9 mouse cellular contexts compared by ENCODE assay signal in genomic region chr2:164036520-164037019, GRCm38 (mm10). TPM values are rescaled to one million over a fixed set of nuclear protein-coding genes. Genes with fewer than 3 reads are reported as not detected.
DNase-seq lines count a peak whose midpoint lies in the region; ATAC-seq and TF ChIP-seq lines count a peak whose summit lies in the region.
"Had no signal": no experiment of that assay in that cellular context is flagged by ENCODE, and none has a peak within 500 bp of the region (broad histone marks: within the 10 kb centered on the region; RNA-seq: fewer than 3 reads in every experiment).

No protein-coding gene starts in this region.

- H3K27ac ChIP-seq in kidney, postnatal 0 days, result no peak overlapping the region

- no peak overlapping the region for H3K4me2 ChIP-seq in kidney, postnatal 0 days (ENCODE audit: low read length)

- no peaks in the 10 kb centered on the region for H3K4me1 ChIP-seq in kidney, postnatal 0 days (replicated peaks; ENCODE audit: insufficient read depth, low read length)

- WGBS in kidney, postnatal 0 days, result 44% methylated on average over 10 of the region's 10 CpGs

- TF ChIP-seq CTCF in kidney, postnatal 0 days (IDR thresholded peaks at IDR 0.05; ENCODE audit: low read depth), result peak; percentile 54

- no peaks in the 10 kb centered on the region for H3K36me3 ChIP-seq in kidney, postnatal 0 days (ENCODE audit: insufficient read depth, low read length)

- peak; percentile 35 for DNase-seq in kidney, postnatal 0 days (ENCODE audit: low spot score)
- DNase-seq in kidney, postnatal 25 days, result no peak
- DNase-seq in c-Kit-positive CD71-negative TER-119-negative erythroid progenitor cells, embryonic 14.5 days (ENCODE audit: low read depth), result peak; percentile 22
- peak; percentile 18 for DNase-seq in induced T-regulatory cell, adult 2 months (ENCODE audit: low read depth)
- DNase-seq in retina, embryonic 14.5 days (ENCODE audit: low spot score), result peak; percentile 32
- DNase-seq in spleen, postnatal 10 days (ENCODE audit: low spot score in 2 of 2), result no peak
- no peak for DNase-seq in layer of hippocampus, postnatal 10 days (ENCODE audit: low spot score in 2 of 2)
- DNase-seq: adrenal gland, postnatal 36 days had no signal

- H3K9me3 ChIP-seq in kidney, postnatal 0 days (replicated peaks; ENCODE audit: low read length), result no peaks in the 10 kb centered on the region

- H3K4me3 ChIP-seq in kidney, postnatal 0 days (replicated peaks; ENCODE audit: low read depth, low read length), result no peak overlapping the region

- H3K9ac ChIP-seq in kidney, postnatal 0 days (ENCODE audit: low read depth, low read length), result no peak overlapping the region

- no peaks in the 10 kb centered on the region for H3K27me3 ChIP-seq in kidney, postnatal 0 days (ENCODE audit: insufficient read depth, low read length)

- peak; percentile 42 for ATAC-seq in kidney, postnatal 0 days (replicated peaks; ENCODE audit: low FRiP score, low read depth)
- no peak for ATAC-seq in activated CD4-positive, CD25-positive, alpha-beta regulatory T cell, adult 4 months

RNA-seq across cellular contexts. Expression of gene Pabpc1l, which starts 11.3 kb away (rescaled TPM):
- 2.7 and 4.0 TPM in 2 replicates for polyA plus RNA-seq in kidney, postnatal 0 days (2015; fragmentation: Nextera tagmentation; extraction: Ambion mirVana)
- polyA plus RNA-seq in activated CD4-positive, CD25-positive, alpha-beta regulatory T cell, adult 4 months (2017; shearing (Covaris generic)), result 1 to 10 TPM; 2.9 to 4.1 TPM
- total RNA-seq in layer of hippocampus, postnatal 10 days (2021), result 1 to 10 TPM; 1.7 TPM

RNA-seq across cellular contexts. Expression of gene Stk4, which starts 33.6 kb away (rescaled TPM):
- polyA plus RNA-seq in kidney, postnatal 0 days (2015; fragmentation: Nextera tagmentation; extraction: Ambion mirVana), result 15.2 and 17.1 TPM in 2 replicates
- 100 to 1,000 TPM; 188 to 203 TPM for polyA plus RNA-seq in activated CD4-positive, CD25-positive, alpha-beta regulatory T cell, adult 4 months (2017; shearing (Covaris generic))
- 10 to 100 TPM; 36.7 to 41.4 TPM for total RNA-seq in layer of hippocampus, postnatal 10 days (2021)

RNA-seq across cellular contexts. Expression of gene Tomm34, which starts 34.4 kb away (rescaled TPM):
- polyA plus RNA-seq in kidney, postnatal 0 days (2015; fragmentation: Nextera tagmentation; extraction: Ambion mirVana), result 42.3 and 49.8 TPM in 2 replicates
- polyA plus RNA-seq in activated CD4-positive, CD25-positive, alpha-beta regulatory T cell, adult 4 months (2017; shearing (Covaris generic)), result 100 to 1,000 TPM; 109 to 114 TPM
- 10 to 100 TPM; 41.8 to 43.6 TPM for total RNA-seq in layer of hippocampus, postnatal 10 days (2021)

RNA-seq across cellular contexts. Expression of gene Ywhab, which starts 41.8 kb away (rescaled TPM):
- 261 and 288 TPM in 2 replicates for polyA plus RNA-seq in kidney, postnatal 0 days (2015; fragmentation: Nextera tagmentation; extraction: Ambion mirVana)
- 10 to 100 TPM; 80.9 to 82.3 TPM for polyA plus RNA-seq in activated CD4-positive, CD25-positive, alpha-beta regulatory T cell, adult 4 months (2017; shearing (Covaris generic))
- total RNA-seq in layer of hippocampus, postnatal 10 days (2021), result 100 to 1,000 TPM; 562 to 599 TPM

Comparison
In these comparisons a context has a peak if more than half of its experiments do, and no peak if none do; other contexts are left out.
1. DNase-seq: peak in kidney, postnatal 0 days (single experiment), c-Kit-positive CD71-negative TER-119-negative erythroid progenitor cells, embryonic 14.5 days (single experiment), induced T-regulatory cell, adult 2 months (single experiment) and retina, embryonic 14.5 days (single experiment); none in kidney, postnatal 25 days (0 of 2), spleen, postnatal 10 days (0 of 2) and layer of hippocampus, postnatal 10 days (0 of 2).
2. RNA of gene Stk4, which starts 33.6 kb away (polyA plus RNA-seq): 188 to 203 TPM in activated CD4-positive, CD25-positive, alpha-beta regulatory T cell, adult 4 months; 15.2 to 17.1 TPM in kidney, postnatal 0 days; every median in the first group is over 10 times any median in the second.